Mouse (Mus musculus) forebrain, embryonic 10.5 days (tissue): ENCODE data around the gene Gstm2. TPM values are rescaled to one million over a fixed set of nuclear protein-coding genes. Genes with fewer than 3 reads are reported as not detected.
"Not testable (repeated sequence)": the region's sequence is repeated elsewhere in the genome, so short reads cannot be mapped to it uniquely, and the experiment has no call there.

ENCODE experiments used
- DNase-seq: peaks from one replicate; pipeline ENCODE4 v3.0.0-alpha.2; 2017; ENCODE audit warnings: low spot score; ENCODE audit errors: extremely low spot score
- H3K27ac ChIP-seq: fragments of 300-500 bp; sonication (generic); 2 replicates; pipeline ENCODE4 v1.5.1; 2016; ENCODE audit warnings: mild to moderate bottlenecking
- H3K27me3 ChIP-seq: fragments of 300-500 bp; sonication (generic); 2 replicates; pipeline ENCODE4 v1.6.1; 2016; ENCODE audit warnings: mild to moderate bottlenecking; ENCODE audit not compliant: poor library complexity, severe bottlenecking
- H3K36me3 ChIP-seq: fragments of 300-500 bp; sonication (generic); replicated peaks from 2 replicates; pipeline ENCODE4 v1.6.1; 2016; ENCODE audit warnings: mild to moderate bottlenecking, moderate library complexity
- H3K4me1 ChIP-seq: fragments of 300-500 bp; sonication (generic); 2 replicates; pipeline ENCODE4 v1.6.1; 2016
- H3K4me3 ChIP-seq: fragments of 300-500 bp; sonication (generic); 2 replicates; pipeline ENCODE4 v1.5.1; 2016; ENCODE audit warnings: mild to moderate bottlenecking, moderate library complexity
- H3K9me3 ChIP-seq: fragments of 300-500 bp; sonication (generic); 2 replicates; pipeline ENCODE4 v1.6.1; 2016; ENCODE audit warnings: mild to moderate bottlenecking, moderate library complexity
- WGBS: fragments of 180-500 bp; shearing (Covaris S2); methylation state at CpG from one replicate; pipeline ENCODE4 v1.1.7; 2016; 5-methylcytosine and 5-hydroxymethylcytosine counted together
- polyA plus RNA-seq: library from polyadenylated mRNA; unstranded; fragments of >200 nt; fragmentation: Nextera tagmentation; extraction: Ambion mirVana; gene quantifications from 2 replicates; pipeline ENCODE4 v1.2.1, GENCODE M21; 2016

Gene Gstm2
- 10.1 and 10.2 TPM in 2 replicates for polyA plus RNA-seq

- H3K4me1 ChIP-seq = peaks cover 10% of the 10 kb centered on the region; the same call in 1 of the 2 replicates
- H3K36me3 ChIP-seq = no peaks in the 10 kb centered on the region
- no peak for DNase-seq
- WGBS = 68% methylated on average over 8 of the region's 8 CpGs
- no peak within 1 kb of the TSS for H3K4me3 ChIP-seq
- H3K9me3 ChIP-seq = no peaks in the 10 kb centered on the region
- H3K27ac ChIP-seq = no peak within 1 kb of the TSS
- H3K27me3 ChIP-seq = no peaks in the 10 kb centered on the region
Measured at GRCm38 (mm10) chr3:107986041-107986562, at the start of gene Gstm2. TSS of gene Gstm2 (minus strand) at chr3:107986453.

GRCm38 (mm10) chr3:108033156-108033555 lies 46.9 kb upstream of the Gstm2 start:
- no peaks in the 10 kb centered on the region for H3K36me3 ChIP-seq
- peaks cover 11% of the 10 kb centered on the region for H3K4me1 ChIP-seq
- H3K27me3 ChIP-seq = no peaks in the 10 kb centered on the region; the same call in 1 of the 2 replicates
- H3K4me3 ChIP-seq = no peak overlapping the region
- 88% methylated on average over 5 of the region's 5 CpGs for WGBS
- H3K27ac ChIP-seq = no peak overlapping the region
- DNase-seq = no peak
- no peaks in the 10 kb centered on the region for H3K9me3 ChIP-seq

- no peak overlapping the region for H3K4me3 ChIP-seq
- DNase-seq = no peak
- no peaks in the 10 kb centered on the region for H3K36me3 ChIP-seq
- no peaks in the 10 kb centered on the region; the same call in 1 of the 2 replicates for H3K27me3 ChIP-seq
- H3K4me1 ChIP-seq = peaks cover 11% of the 10 kb centered on the region
- no peak overlapping the region for H3K27ac ChIP-seq
- H3K9me3 ChIP-seq = no peaks in the 10 kb centered on the region
Measured at GRCm38 (mm10) chr3:108032113-108032512, 45.9 kb upstream of the Gstm2 start.

GRCm38 (mm10) chr3:108028641-108029365 lies 42.5 kb upstream of the Gstm2 start:
- Histone ChIP-seq H3K27me3 (no peaks in the 10 kb centered on the region), H3K27ac (peak overlapping the region; percentile 31), H3K36me3 (no peaks in the 10 kb centered on the region), H3K4me1 (peaks cover 11% of the 10 kb centered on the region), H3K9me3 (no peaks in the 10 kb centered on the region), H3K4me3 (no peak overlapping the region)
- WGBS = 70% methylated on average over 4 of the region's 4 CpGs
- DNase-seq = no peak

- no peaks in the 10 kb centered on the region for H3K36me3 ChIP-seq
- no peaks in the 10 kb centered on the region for H3K27me3 ChIP-seq
- H3K9me3 ChIP-seq = no peaks in the 10 kb centered on the region
- DNase-seq = no peak
- H3K4me1 ChIP-seq = peaks cover 16% of the 10 kb centered on the region
- WGBS = 80% methylated on average over 1 of the region's 1 CpGs
- H3K4me3 ChIP-seq = no peak overlapping the region
- H3K27ac ChIP-seq = no peak overlapping the region
Measured at GRCm38 (mm10) chr3:108026597-108026996, 40.3 kb upstream of the Gstm2 start.

GRCm38 (mm10) chr3:108026049-108026448 lies 39.8 kb upstream of the Gstm2 start:
- Histone ChIP-seq H3K9me3 (no peaks in the 10 kb centered on the region), H3K27ac (no peak overlapping the region), H3K4me3 (no peak overlapping the region), H3K27me3 (no peaks in the 10 kb centered on the region), H3K36me3 (no peaks in the 10 kb centered on the region), H3K4me1 (peaks cover 16% of the 10 kb centered on the region)
- no peak for DNase-seq
- 84% methylated on average over 5 of the region's 5 CpGs for WGBS

GRCm38 (mm10) chr3:108025318-108025717 lies 39.1 kb upstream of the Gstm2 start:
- Histone ChIP-seq H3K9me3 (no peaks in the 10 kb centered on the region), H3K36me3 (no peaks in the 10 kb centered on the region), H3K4me3 (no peak overlapping the region), H3K27ac (no peak overlapping the region), H3K4me1 (peaks cover 16% of the 10 kb centered on the region), H3K27me3 (no peaks in the 10 kb centered on the region)
- DNase-seq = no peak
- 85% methylated on average over 4 of the region's 4 CpGs for WGBS

- Histone ChIP-seq H3K4me3 (no peak overlapping the region), H3K9me3 (no peaks in the 10 kb centered on the region), H3K36me3 (no peaks in the 10 kb centered on the region), H3K27me3 (no peaks in the 10 kb centered on the region; the same call in 1 of the 2 replicates), H3K27ac (no peak overlapping the region), H3K4me1 (peaks cover 15% of the 10 kb centered on the region)
- no peak for DNase-seq
- 81% methylated on average over 6 of the region's 6 CpGs for WGBS
Measured at GRCm38 (mm10) chr3:108022650-108023049, 36.4 kb upstream of the Gstm2 start.

GRCm38 (mm10) chr3:108020351-108021022 lies 34.2 kb upstream of the Gstm2 start:
- H3K4me3 ChIP-seq, H3K9me3 ChIP-seq, H3K27me3 ChIP-seq, H3K27ac ChIP-seq, H3K36me3 ChIP-seq, DNase-seq: not testable (repeated sequence)
- 89% methylated on average over 11 of the region's 11 CpGs for WGBS
- peaks cover 29% of the 10 kb centered on the region for H3K4me1 ChIP-seq

GRCm38 (mm10) chr3:108019226-108019625 lies 33.0 kb upstream of the Gstm2 start:
- H3K4me3 ChIP-seq, H3K36me3 ChIP-seq, H3K27me3 ChIP-seq, H3K27ac ChIP-seq, DNase-seq, H3K9me3 ChIP-seq: not testable (repeated sequence)
- WGBS = 65% methylated on average over 3 of the region's 3 CpGs
- H3K4me1 ChIP-seq = peaks cover 29% of the 10 kb centered on the region

GRCm38 (mm10) chr3:108018190-108018820 lies 32.1 kb upstream of the Gstm2 start:
- Histone ChIP-seq H3K9me3 (no peaks in the 10 kb centered on the region), H3K4me1 (peaks cover 35% of the 10 kb centered on the region), H3K27me3 (peaks cover 6% of the 10 kb centered on the region), H3K4me3 (peak overlapping the region; percentile 60), H3K36me3 (no peaks in the 10 kb centered on the region), H3K27ac (peak overlapping the region; percentile 87)
- WGBS = 36% methylated on average over 14 of the region's 14 CpGs
- DNase-seq = no peak

GRCm38 (mm10) chr3:108017473-108018189 lies 31.4 kb upstream of the Gstm2 start, which contains the start of gene Gstm1:
TSS of gene Gstm1 (minus strand) at chr3:108017973.
- peaks cover 35% of the 10 kb centered on the region for H3K4me1 ChIP-seq
- H3K4me3 ChIP-seq = peak within 1 kb of the TSS; percentile 60
- no peaks in the 10 kb centered on the region for H3K36me3 ChIP-seq
- peak within 1 kb of the TSS; percentile 87 for H3K27ac ChIP-seq
- DNase-seq = peak; percentile 94
- peaks cover 6% of the 10 kb centered on the region for H3K27me3 ChIP-seq
- H3K9me3 ChIP-seq = no peaks in the 10 kb centered on the region
- under 1% methylated on average over 31 of the region's 31 CpGs for WGBS
